Mouse (Mus musculus): ENCODE results near the gene Cops4. TPM values are rescaled to one million over a fixed set of nuclear protein-coding genes. Genes with fewer than 3 reads are reported as not detected.

The Cops4 gene
- polyA plus RNA-seq, 1 experiment from 2014 or later: 170 TPM

DNA sequence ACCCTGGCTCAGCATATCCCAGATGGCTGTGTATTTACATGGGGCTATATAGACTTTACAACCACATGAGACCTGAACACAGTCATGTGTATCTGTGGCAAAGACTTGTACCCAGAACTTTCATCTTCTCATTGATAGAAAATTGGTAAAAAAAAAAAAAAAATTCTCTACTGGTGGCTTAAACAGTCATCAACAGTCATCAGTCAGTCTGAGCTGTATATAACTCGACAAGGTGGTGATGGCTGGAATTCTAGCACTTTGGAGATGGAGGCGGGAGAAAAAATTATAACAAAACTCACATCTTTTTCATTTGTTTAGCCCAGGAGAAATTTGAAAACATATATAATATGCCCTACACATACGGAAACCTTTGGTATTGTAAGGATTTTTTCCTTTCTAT, 50.7 kb downstream of the Cops4 start:
- H3K27ac ChIP-seq: no peak overlapping the region
- H3K9me3 ChIP-seq: no peaks in the 10 kb centered on the region
- H3K4me1 ChIP-seq (replicated peaks): 0 out of 2 replicates have a peak, but pooled peaks cover 8% of the 10 kb centered on the region
- 73% methylated on average over 3 of the region's 3 CpGs for WGBS
- ATAC-seq: no peak
- no peaks in the 10 kb centered on the region for H3K27me3 ChIP-seq (replicated peaks)
- H3K36me3 ChIP-seq: no peaks in the 10 kb centered on the region
- no peak overlapping the region for H3K9ac ChIP-seq
- no peak overlapping the region for H3K4me3 ChIP-seq (replicated peaks)
- peak overlapping the region; percentile 54 for H3K4me2 ChIP-seq (replicated peaks)

DNA sequence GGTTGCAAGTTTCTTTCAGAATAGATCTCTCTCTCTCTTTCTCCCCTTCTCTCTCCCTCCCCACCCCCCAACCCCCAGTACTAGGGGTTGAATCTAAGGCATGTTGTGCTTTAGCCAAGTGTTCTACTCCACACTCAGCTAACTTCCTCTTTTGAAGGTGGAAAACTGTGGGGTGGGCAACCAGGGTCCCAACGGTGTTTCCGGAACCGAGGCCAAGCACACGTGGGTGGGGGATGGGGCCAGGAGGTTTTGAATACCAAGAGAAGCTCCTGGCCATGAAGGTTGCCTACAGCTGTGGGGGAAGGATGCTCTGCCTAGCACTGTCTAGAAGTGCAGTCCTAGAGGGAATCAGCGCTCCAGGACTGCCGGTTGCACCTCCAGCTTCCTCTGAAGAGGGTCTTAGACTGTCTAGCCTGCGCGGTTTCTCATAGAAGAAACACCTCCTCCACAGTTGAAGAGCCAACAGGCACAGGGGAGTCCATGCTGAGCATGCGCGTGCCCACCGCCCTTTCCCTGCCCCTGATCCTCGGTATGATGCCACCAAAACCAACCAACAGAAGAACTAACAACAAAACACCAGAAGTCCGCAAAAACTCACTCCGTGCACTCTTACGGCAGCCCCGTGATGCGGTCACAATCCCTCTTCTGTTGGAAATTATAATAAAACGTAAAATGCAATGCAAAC, 51.3 kb downstream of the Cops4 start:
- H3K4me2 ChIP-seq (replicated peaks): peak overlapping the region; percentile 54
- peak overlapping the region; percentile 27 for H3K4me3 ChIP-seq (replicated peaks)

GRCm38 (mm10) chr5:100569997-100570595, 52.0 kb downstream of the Cops4 start:
- no peak for ATAC-seq
- Histone ChIP-seq H3K4me3 (replicated peaks) (peak overlapping the region; percentile 27), H3K4me1 (replicated peaks) (0 out of 2 replicates have a peak, but pooled peaks cover 8% of the 10 kb centered on the region), H3K36me3 (no peaks in the 10 kb centered on the region), H3K4me2 (replicated peaks) (peak overlapping the region; percentile 54), H3K9me3 (no peaks in the 10 kb centered on the region), H3K27me3 (replicated peaks) (no peaks in the 10 kb centered on the region), H3K27ac (peak overlapping the region; percentile 46), H3K9ac (peak overlapping the region; percentile 29)
- 50% methylated on average over 13 of the region's 13 CpGs for WGBS

More for the DNA sequence above, 51.3 kb downstream of the Cops4 start:
- ATAC-seq: no peak
- no peaks in the 10 kb centered on the region for H3K9me3 ChIP-seq
- peak overlapping the region; percentile 46; the same call in 1 of the 2 replicates for H3K27ac ChIP-seq
- no peaks in the 10 kb centered on the region for H3K36me3 ChIP-seq
- peak overlapping the region; percentile 34; the same call in 1 of the 2 replicates for H3K9ac ChIP-seq
- no peaks in the 10 kb centered on the region for H3K27me3 ChIP-seq (replicated peaks)
- 73% methylated on average over 18 of the region's 18 CpGs for WGBS
- H3K4me1 ChIP-seq (replicated peaks): 0 out of 2 replicates have a peak, but pooled peaks cover 8% of the 10 kb centered on the region

DNA sequence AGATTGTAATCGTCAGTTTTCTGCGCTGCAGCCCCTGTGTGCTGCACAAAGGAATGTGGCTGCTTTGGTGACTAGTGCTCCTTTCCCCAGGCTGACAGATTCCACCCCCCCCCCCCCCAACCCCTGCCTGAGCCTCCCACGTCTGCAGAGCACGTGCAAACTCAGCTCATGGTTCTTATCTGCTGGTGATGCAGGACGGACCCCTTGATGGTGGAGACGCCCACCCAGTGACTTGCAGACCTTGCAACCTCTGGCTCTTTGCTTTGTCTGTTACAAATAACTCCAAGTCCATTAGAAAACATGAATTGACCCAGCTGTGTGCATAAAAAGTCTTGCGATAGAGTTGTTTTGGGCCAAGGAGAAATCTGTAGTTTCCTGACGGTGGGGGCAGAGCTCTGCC, 52.6 kb downstream of the Cops4 start:
- no peak for ATAC-seq
- peak overlapping the region; percentile 27 for H3K4me3 ChIP-seq (replicated peaks)
- WGBS: 7% methylated on average over 8 of the region's 8 CpGs

DNA sequence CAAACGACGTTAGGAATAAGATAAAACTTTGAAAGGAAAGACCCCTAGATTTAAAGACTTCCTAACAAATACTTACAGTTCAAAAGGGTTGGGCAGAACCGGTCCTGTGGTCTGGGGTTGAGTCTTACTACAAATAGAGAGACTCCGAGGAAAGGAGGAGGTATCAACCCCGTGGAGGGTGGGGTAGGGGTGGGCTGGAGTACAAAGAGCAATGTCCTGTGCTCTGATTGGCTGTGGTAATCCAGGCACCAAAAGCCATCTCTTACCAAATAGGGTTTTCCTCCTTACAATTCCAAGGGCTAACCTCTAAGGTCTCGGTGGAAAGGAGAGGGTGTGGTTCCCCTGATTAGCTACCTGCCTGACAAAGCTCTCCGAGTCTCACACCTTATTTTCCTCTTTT, 54.0 kb downstream of the Cops4 start, which contains the start of gene Plac8:
Gene Plac8, minus strand, starts transcription at position 177 of the 400 bp plus-strand sequence.
- H3K4me3 ChIP-seq (replicated peaks): peak within 1 kb of the TSS; percentile 36
- peak; percentile 88 for ATAC-seq
- peak within 1 kb of the TSS; percentile 64 for H3K27ac ChIP-seq
- H3K27me3 ChIP-seq (replicated peaks): no peaks in the 10 kb centered on the region
- no peaks in the 10 kb centered on the region for H3K9me3 ChIP-seq
- 0 out of 2 replicates have a peak within 1 kb of the TSS, but pooled peaks have one; percentile 32 for H3K9ac ChIP-seq
- H3K36me3 ChIP-seq: no peaks in the 10 kb centered on the region
- WGBS: 22% methylated on average over 7 of the region's 7 CpGs
- peak within 1 kb of the TSS; percentile 54 for H3K4me2 ChIP-seq (replicated peaks)
- H3K4me1 ChIP-seq (replicated peaks): 0 out of 2 replicates have a peak, but pooled peaks cover 3% of the 10 kb centered on the region

More for the DNA sequence above, 52.6 kb downstream of the Cops4 start:
- peak overlapping the region; percentile 29 for H3K9ac ChIP-seq
- no peaks in the 10 kb centered on the region for H3K36me3 ChIP-seq
- H3K4me1 ChIP-seq (replicated peaks): 0 out of 2 replicates have a peak, but pooled peaks cover 8% of the 10 kb centered on the region
- no peaks in the 10 kb centered on the region for H3K27me3 ChIP-seq (replicated peaks)
- H3K27ac ChIP-seq: peak overlapping the region; percentile 46
- peak overlapping the region; percentile 54 for H3K4me2 ChIP-seq (replicated peaks)
- no peaks in the 10 kb centered on the region for H3K9me3 ChIP-seq

- H3K9ac ChIP-seq: no peak overlapping the region
- H3K4me1 ChIP-seq (replicated peaks): 0 out of 2 replicates have a peak, but pooled peaks cover 3% of the 10 kb centered on the region
- no peaks in the 10 kb centered on the region for H3K27me3 ChIP-seq (replicated peaks)
- no peak for ATAC-seq
- no peaks in the 10 kb centered on the region for H3K9me3 ChIP-seq
- H3K27ac ChIP-seq: no peak overlapping the region
- 88% methylated on average over 5 of the region's 5 CpGs for WGBS
- H3K4me3 ChIP-seq (replicated peaks): no peak overlapping the region
- no peaks in the 10 kb centered on the region for H3K36me3 ChIP-seq
- H3K4me2 ChIP-seq (replicated peaks): no peak overlapping the region
These were observed 55.1 kb downstream of the Cops4 start for GRCm38 (mm10) chr5:100573256-100573655.

DNA sequence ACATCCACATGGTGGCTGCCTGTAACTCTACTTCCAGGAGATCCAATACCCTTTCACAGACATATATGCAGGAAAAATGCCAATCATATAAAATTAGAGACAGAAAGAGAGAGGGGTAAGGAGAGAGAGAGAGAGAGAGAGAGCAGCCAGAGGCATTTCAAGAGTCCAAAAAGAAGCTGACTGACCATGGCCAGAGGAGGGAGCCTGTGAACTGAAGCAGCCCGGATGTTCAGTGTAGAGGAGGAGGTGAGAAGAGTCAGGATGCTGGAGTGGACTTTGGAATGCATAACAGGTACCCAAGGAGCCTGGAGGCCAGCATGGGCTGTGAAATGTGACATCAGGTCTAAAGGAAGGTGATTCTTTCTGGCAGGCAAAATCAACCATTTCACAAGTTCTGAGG, 56.7 kb downstream of the Cops4 start:
- H3K9me3 ChIP-seq: no peaks in the 10 kb centered on the region
- 48% methylated on average over 1 of the region's 1 CpGs for WGBS

GRCm38 (mm10) chr5:100578863-100579411, 60.8 kb downstream of the Cops4 start:
- H3K9ac ChIP-seq: no peak overlapping the region
- H3K9me3 ChIP-seq: no peaks in the 10 kb centered on the region
- no peak for ATAC-seq
- H3K4me1 ChIP-seq (replicated peaks): no peaks in the 10 kb centered on the region
- H3K27ac ChIP-seq: no peak overlapping the region
- WGBS: 79% methylated on average over 5 of the region's 5 CpGs
- no peak overlapping the region for H3K4me3 ChIP-seq (replicated peaks)
- no peaks in the 10 kb centered on the region for H3K27me3 ChIP-seq (replicated peaks)
- no peaks in the 10 kb centered on the region for H3K36me3 ChIP-seq
- H3K4me2 ChIP-seq (replicated peaks): no peak overlapping the region

More for the DNA sequence above, 56.7 kb downstream of the Cops4 start:
- H3K27ac ChIP-seq: no peak overlapping the region
- H3K4me1 ChIP-seq (replicated peaks): no peaks in the 10 kb centered on the region
- H3K27me3 ChIP-seq (replicated peaks): no peaks in the 10 kb centered on the region
- H3K4me3 ChIP-seq (replicated peaks): no peak overlapping the region
- H3K36me3 ChIP-seq: no peaks in the 10 kb centered on the region
- no peak overlapping the region for H3K4me2 ChIP-seq (replicated peaks)
- H3K9ac ChIP-seq: no peak overlapping the region
- ATAC-seq: no peak

GRCm38 (mm10) chr5:100581622-100582434, 63.7 kb downstream of the Cops4 start:
- H3K4me3 ChIP-seq (replicated peaks): no peak overlapping the region
- no peaks in the 10 kb centered on the region for H3K27me3 ChIP-seq (replicated peaks)
- H3K4me1 ChIP-seq (replicated peaks): no peaks in the 10 kb centered on the region
- H3K9me3 ChIP-seq: no peaks in the 10 kb centered on the region
- no peaks in the 10 kb centered on the region for H3K36me3 ChIP-seq
- 49% methylated on average over 11 of the region's 11 CpGs for WGBS
- no peak overlapping the region for H3K4me2 ChIP-seq (replicated peaks)
- no peak overlapping the region for H3K27ac ChIP-seq
- no peak for ATAC-seq
- H3K9ac ChIP-seq: no peak overlapping the region

- ATAC-seq: no peak
These were observed 64.3 kb downstream of the Cops4 start for GRCm38 (mm10) chr5:100582435-100582826.

DNA sequence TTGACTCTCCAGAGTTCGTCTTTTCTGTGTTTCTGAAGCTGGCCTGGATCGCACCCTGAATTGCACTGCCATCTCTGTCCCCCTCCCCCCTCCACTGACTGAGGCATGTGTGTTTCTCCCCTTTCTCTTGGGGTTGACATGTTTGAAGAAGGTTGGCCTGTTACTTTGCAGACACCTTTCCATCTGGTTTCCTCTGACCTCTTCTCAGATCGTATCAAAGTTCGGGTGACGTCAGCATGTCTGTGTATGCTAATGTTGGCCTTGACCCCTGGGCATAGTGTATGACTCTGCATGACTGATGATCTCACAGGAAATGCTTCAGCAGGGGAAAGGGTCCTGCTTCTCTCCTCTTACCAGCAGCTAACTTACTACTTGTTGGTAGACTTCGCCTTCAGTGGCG, 65.0 kb downstream of the Cops4 start:
- no peaks in the 10 kb centered on the region for H3K4me1 ChIP-seq (replicated peaks)
- no peaks in the 10 kb centered on the region for H3K27me3 ChIP-seq (replicated peaks)
- H3K9ac ChIP-seq: no peak overlapping the region
- ATAC-seq: no peak
- no peak overlapping the region for H3K4me2 ChIP-seq (replicated peaks)
- no peaks in the 10 kb centered on the region for H3K9me3 ChIP-seq
- H3K36me3 ChIP-seq: no peaks in the 10 kb centered on the region
- no peak overlapping the region for H3K27ac ChIP-seq
- H3K4me3 ChIP-seq (replicated peaks): no peak overlapping the region
- 68% methylated on average over 7 of the region's 7 CpGs for WGBS

More at GRCm38 (mm10) chr5:100582435-100582826, 64.3 kb downstream of the Cops4 start:
- no peak overlapping the region for H3K9ac ChIP-seq
- no peak overlapping the region for H3K27ac ChIP-seq
- no peaks in the 10 kb centered on the region for H3K9me3 ChIP-seq
- no peaks in the 10 kb centered on the region for H3K4me1 ChIP-seq (replicated peaks)
- no peak overlapping the region for H3K4me3 ChIP-seq (replicated peaks)
- H3K4me2 ChIP-seq (replicated peaks): no peak overlapping the region
- no peaks in the 10 kb centered on the region for H3K36me3 ChIP-seq
- H3K27me3 ChIP-seq (replicated peaks): no peaks in the 10 kb centered on the region
- 89% methylated on average over 5 of the region's 5 CpGs for WGBS

DNA sequence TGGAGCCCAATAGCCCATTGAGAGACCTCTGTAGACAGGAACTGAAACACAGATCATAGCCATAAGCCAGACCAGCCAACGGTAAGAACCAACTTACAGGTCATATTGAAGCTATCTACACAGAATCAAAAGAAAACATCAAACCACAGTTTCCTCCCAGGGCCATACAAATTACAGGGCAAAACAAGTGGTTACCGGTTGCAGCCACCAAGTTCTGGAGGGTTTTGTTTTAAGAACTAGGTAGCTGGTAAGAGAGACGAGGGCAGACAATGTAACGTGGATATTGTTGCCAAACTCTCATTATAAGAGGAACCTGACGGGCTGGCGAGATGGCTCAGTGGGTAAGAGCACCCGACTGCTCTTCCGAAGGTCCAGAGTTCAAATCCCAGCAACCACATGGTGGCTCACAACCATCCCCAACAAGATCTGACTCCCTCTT, 67.1 kb downstream of the Cops4 start:
- Histone ChIP-seq H3K36me3 (no peaks in the 10 kb centered on the region), H3K9me3 (no peaks in the 10 kb centered on the region), H3K27me3 (replicated peaks) (no peaks in the 10 kb centered on the region), H3K27ac (no peak overlapping the region), H3K4me1 (replicated peaks) (no peaks in the 10 kb centered on the region), H3K4me2 (replicated peaks) (no peak overlapping the region), H3K9ac (no peak overlapping the region), H3K4me3 (replicated peaks) (no peak overlapping the region)
- 89% methylated on average over 8 of the region's 8 CpGs for WGBS
- no peak for ATAC-seq
